Mouse (Mus musculus) erythroblast, embryonic 14.5 days (primary cell): ENCODE data around the gene Zc3h6.

Experiments used
- GATA1 ChIP-seq: IDR thresholded peaks from 2 replicates; pipeline ENCODE4 v1.6.1; 2012; ENCODE audit warnings: low read length, inconsistent platforms, mixed read lengths
- TAL1 ChIP-seq: IDR thresholded peaks from 3 replicates; pipeline ENCODE4 v1.6.1; 2012; ENCODE audit warnings: low read length, inconsistent platforms, mixed read lengths

DNA sequence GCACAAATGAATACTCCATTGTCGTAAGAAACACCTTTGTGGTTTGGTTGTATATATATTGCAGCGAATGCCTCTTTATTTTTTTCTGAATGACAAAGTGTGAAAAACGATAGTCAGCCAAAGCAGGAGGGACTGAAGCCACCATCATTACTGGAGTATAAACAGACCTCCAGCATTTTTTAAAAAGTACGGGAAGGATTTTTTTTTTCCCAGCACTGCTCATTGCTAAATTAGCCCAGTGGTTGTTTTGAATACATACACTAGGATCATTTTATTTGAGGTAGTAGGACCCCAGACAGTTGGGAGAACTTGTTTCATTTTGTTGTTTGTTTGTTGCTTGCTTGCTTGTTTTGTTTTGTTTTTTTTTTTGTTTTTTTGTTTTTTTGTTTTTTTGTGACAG, 8.4 kb downstream of the Zc3h6 start:
- TF ChIP-seq TAL1 (no peak), GATA1 (no peak)
